Mouse (Mus musculus) kidney, postnatal 14 days (tissue): ENCODE data around the gene Clec3b.

Source experiments
- DNase-seq: peaks from one replicate; pipeline ENCODE4 v3.0.0; 2022; ENCODE audit warnings: mixed read lengths

Gene Clec3b

DNA sequence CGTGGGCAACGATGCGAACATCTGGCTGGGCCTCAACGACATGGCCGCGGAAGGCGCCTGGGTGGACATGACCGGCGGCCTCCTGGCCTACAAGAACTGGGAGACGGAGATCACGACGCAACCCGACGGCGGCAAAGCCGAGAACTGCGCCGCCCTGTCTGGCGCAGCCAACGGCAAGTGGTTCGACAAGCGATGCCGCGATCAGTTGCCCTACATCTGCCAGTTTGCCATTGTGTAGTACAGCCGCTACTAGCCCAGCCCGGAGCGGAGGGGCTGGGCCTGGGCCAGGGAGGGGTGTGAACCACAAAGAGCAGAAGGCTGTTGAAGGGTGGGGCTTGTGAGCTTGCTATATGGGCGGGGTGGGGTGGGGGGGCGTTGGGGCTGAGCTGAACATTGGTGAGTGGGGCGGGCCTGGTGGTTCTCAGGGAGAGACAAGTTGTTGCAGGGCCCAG, 6.2 kb downstream of the Clec3b start:
- DNase-seq = peak; percentile 76

DNA sequence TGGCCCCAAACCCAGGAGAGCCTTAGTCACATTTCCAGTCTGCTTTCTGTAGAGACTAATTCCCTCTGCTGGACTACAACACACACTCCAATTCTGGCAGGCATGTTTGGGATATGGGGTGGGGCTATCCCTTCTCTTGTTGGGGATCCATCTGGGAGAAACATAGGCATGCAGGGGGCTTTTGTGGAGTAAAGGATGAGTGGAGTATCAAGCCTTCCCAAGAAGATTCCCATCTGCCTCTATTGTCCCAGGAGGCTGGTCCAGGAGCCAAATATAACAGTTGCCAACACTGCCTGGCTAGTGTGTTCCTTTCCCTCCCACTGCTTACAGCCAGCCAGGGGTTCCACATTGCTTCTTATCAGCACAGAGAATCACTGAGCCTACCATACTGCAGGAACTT, 7.0 kb downstream of the Clec3b start:
- DNase-seq = no peak

- DNase-seq = peak; percentile 48
Observed at GRCm38 (mm10) chr9:123158125-123158836, 7.5 kb downstream of the Clec3b start.

- peak; percentile 86 for DNase-seq
Observed at GRCm38 (mm10) chr9:123159330-123159729, 8.6 kb downstream of the Clec3b start.

GRCm38 (mm10) chr9:123161792-123162191, 11.0 kb downstream of the Clec3b start:
- no peak for DNase-seq

DNA sequence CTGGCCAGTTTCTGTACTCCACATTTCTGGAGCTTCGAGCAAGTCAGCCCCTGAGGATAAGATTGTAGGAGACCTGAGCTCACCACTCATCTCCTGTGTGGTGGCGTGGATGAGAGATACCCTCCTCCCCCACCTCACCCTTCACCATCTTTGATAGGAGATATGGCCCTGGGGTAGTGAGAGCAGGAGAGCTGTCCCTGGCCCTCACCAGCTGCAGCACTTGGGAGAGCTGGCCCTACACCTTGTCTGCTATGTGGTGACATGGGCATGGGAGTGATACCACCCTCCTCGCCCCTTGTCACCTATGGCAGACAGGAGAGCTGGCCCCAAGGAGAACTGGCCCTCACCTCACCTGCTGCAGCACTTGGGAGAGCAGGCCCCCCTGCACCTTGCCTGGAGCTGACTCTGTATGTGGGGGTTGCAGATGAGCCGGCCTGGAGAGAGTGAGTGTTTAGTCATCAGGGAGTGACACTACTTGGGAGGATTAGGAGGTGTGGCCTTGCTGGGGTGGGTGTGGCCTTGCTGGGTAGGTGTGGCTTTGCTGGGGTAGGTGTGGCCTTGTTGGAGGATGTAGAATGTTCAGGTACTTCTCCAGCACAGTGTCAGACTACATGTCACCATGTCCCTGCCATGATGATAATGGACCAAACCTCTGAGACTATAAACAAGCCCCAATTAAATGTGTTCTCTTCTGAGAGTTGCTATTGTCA, 12.4 kb downstream of the Clec3b start:
- no peak for DNase-seq

GRCm38 (mm10) chr9:123165781-123166443, 15.2 kb downstream of the Clec3b start:
- no peak for DNase-seq

- DNase-seq = no peak
Observed at GRCm38 (mm10) chr9:123173760-123174159, 23.0 kb downstream of the Clec3b start.

DNA sequence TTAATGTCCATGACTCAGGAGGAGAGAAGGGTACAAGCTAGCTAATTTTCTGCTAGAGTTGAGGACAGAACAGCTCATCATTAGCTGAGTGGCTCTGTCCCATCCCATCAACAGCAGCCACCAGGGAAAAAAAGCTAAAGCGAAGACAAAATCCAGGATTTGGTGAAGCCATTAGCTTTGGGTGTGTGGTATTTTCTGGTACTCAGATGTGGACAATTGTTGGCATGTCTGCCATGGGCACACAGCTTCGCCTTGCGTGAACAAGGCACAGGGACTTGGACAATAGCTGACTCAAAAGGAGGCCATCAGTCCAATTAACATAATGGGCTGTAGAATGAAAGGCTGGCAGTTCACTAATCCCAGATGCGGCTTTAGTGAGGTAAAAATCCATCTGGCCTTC, 23.6 kb downstream of the Clec3b start:
- no peak for DNase-seq

- DNase-seq = no peak
Observed at GRCm38 (mm10) chr9:123177380-123178048, 26.8 kb downstream of the Clec3b start.

DNA sequence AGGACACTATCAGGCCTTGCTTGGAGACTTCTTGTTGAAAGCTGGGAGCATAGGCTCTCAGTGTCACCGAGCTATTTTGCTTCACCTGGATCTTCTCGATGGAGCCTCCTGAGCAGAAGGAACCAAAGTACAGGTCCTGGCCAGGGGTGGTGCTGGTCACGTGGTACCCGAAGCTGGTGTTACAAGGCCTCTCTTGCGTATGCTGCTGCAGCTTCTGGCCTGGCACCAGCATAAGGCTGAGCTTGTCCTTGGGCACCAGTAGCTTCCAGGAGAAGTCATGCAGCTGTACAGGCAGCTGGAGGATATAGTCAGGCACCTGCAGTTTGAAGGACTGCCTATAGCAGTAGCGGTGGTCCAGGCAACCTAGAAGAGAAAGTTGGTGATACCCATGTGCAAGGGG, 29.3 kb downstream of the Clec3b start:
- DNase-seq = no peak

DNA sequence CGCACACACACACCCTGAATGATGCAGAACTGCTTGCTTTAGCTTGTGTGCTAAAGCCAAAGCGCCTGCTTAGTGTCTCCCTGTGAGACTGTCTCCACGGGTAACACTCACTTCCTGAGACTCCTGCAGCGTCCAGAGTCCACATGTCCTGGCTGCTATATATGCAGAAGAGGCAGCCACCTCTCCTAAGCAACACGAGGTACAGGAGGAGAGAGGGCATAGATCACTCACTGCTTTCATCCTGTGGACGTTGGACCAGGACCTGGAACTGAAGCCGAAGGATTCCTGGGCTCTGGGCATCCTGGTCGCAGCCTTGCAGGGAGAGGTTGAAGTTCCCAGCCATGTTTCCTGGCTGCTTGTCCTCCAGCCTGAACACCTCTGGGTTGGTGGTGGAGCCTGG, 32.5 kb downstream of the Clec3b start:
- peak; percentile 73 for DNase-seq

- no peak for DNase-seq
Observed at GRCm38 (mm10) chr9:123185546-123185945, 34.8 kb downstream of the Clec3b start.

DNA sequence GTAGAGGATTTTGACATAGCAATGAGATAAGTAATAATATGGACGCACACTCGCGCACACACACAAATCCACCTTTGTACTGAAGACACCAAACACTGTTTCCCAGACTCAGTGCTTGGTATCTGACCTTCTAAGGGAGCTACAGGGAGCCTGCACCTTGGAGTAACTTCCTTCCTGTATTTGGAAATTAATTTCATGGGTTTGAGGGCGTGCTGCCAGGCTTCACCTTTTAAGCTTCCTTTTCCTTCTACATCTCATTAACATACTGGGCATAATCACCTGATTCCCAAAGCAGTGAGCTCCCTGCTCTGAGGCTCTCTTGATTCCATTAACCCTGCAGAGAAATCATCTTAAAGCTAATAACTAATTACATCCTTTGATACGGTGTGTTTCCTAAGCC, 35.4 kb downstream of the Clec3b start:
- no peak for DNase-seq

- no peak for DNase-seq
Observed at GRCm38 (mm10) chr9:123187589-123187988, 36.8 kb downstream of the Clec3b start.

- no peak for DNase-seq
Observed at GRCm38 (mm10) chr9:123188271-123188670, 37.5 kb downstream of the Clec3b start.

DNA sequence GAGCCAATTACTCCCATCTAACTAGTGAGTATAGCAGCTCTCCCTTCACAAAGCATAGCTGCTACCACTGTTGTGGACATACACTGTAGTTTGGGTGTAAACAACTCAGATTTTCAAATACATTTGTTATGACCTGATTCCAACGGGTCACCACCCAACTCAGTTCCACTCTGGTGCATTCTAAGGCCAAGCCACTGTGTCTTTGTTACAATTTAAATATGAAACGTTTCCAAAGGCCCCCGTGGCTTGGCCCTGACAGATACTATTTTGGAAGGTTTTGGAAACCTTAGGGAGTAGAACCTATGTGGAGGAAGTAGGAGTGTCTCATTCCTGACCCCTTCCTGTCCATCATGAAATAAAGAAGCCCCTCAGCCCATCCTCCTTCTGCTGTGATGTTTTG, 49.4 kb downstream of the Clec3b start:
- DNase-seq = no peak

GRCm38 (mm10) chr9:123206526-123206925, 55.8 kb downstream of the Clec3b start:
- DNase-seq = peak; percentile 50

GRCm38 (mm10) chr9:123206948-123207347, 56.2 kb downstream of the Clec3b start:
- peak; percentile 63 for DNase-seq
